Mouse (Mus musculus) inflammation-experienced regulatory T-cells, adult 6 months (primary cell): Measurements from ENCODE around the gene Plin3. TPM values are rescaled to one million over a fixed set of nuclear protein-coding genes. Genes with fewer than 3 reads are reported as not detected.

Experiments
- ATAC-seq: one replicate; pipeline ENCODE4 v1.8.0; 2017
- polyA plus RNA-seq, 3 experiments: library from polyadenylated mRNA; unstranded; fragments of 100-300 nt; shearing (Covaris generic); gene quantifications; one replicate each; pipeline ENCODE4 v1.2.1; 2017

Plin3 gene
- polyA plus RNA-seq: 10 to 100 TPM; 25.6 to 28.7 (median 25.6) TPM

DNA sequence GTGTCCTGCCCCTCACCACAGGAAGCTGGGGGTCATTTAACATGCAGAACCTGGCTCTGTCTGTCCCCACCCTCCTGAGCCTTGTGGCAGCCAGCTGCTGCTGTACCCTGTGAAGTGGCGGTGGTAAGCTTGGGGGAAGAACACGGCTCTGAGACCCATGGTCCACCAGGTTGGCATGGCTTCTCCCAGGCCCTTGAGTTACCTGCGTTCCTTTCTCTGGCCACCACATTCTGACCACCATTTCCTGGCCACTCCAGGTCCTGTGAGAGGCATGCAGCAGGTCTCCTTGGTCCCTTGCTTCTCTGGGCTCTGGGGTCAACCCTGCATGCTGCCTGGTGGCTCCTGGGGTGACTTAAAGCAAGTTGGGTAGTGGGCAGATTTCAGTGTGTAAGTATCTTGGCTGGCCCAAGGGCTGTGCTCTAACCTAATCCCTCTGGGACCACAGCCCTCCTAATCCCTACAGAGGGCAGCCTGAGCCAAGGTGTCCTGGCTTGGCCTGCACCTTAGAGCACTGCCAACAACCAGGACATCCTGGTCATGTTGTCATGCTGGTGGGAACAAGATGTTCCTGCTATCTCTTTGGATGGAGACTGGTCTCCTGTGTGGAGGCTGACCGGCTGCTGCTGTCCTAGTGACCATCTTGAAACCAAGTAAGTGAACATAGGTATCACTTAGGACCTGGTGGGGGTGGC lies at the start of gene Plin3:
Gene Plin3, minus strand, starts transcription at position 343 of the 692 bp plus-strand sequence.
- no peak for ATAC-seq

- ATAC-seq: no peak
These were observed 48.0 kb upstream of the Plin3 start for GRCm38 (mm10) chr17:56340717-56341116.

- ATAC-seq: no peak
These were observed 46.2 kb upstream of the Plin3 start for GRCm38 (mm10) chr17:56338909-56339308.

DNA sequence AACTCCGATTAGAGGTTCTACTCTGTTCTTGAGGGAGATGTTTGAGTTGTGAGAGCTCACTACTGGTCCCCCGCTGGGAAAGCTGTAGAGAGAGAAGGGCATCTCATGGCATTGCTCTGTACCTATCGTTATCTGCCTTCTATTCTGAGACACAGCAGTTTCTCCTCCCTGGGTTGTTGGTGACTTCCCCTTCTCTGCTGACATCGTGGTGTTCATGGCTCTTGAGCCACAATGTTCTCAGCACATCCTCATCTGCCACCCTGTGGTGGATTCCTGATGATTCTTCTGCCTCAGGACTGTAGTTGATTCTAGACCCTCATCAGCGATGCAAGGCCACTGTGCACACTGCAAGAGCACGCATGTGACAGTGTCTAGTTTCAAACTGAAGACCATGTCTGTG lies 45.1 kb upstream of the Plin3 start:
- ATAC-seq: no peak

DNA sequence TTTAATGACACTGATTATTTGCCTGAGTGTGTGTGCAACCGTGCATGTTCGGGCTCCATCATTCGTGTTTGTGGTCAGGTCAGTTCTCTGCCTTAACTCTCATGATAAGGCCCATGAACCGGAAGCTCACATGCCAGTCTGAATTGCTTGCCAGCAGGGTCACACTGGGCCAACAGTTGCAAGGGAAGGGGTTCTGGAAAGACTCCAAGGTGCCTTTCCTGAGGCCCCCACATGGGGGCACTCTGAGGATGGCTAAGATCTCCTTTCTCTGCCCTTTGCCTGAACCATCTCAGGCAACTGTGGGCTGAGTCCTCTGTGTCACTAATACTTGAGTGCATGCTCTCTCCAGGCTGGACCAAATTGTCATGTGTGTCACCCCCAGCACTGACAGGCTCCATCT lies 44.5 kb upstream of the Plin3 start:
- peak; percentile 32 for ATAC-seq

DNA sequence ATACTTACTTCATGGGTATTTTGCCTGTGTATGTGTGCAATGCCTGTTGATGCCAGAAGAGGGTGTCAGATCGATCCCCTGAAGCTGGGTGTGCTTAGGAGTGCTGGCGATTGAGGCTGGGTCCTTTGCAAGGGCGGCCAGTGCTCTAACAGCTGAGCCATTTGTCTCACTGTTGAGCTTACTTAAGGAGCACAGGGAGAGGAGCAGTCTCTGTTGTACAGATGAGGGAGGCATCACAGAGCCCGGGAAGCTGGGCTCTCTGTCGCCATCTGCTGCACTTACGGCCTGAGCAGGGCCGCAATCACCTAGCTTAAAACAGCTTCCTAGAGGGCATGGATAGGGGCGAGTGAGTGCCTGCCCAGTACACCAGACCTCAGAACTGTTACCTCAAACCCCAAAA lies 40.3 kb upstream of the Plin3 start:
- ATAC-seq: no peak

DNA sequence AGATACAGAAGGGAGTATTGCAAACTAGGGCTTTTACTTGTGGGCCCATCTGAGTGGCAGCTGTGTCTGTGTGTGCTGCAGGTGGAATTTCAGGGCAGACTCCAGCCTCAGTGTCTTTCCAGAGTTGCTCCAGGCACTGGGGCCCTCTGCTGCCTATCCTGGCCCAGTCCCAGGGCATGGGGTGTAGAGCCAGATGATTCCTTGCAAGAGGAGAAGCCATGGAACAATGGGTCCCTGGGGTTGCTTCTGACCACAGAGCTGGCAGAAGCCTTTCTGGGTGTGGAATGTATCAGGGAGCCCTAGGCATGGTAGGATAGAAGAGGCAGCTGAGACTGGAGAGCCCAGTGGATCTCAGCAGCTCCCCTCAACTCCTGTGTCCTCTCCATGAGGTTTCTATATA lies 38.6 kb upstream of the Plin3 start:
- no peak for ATAC-seq

GRCm38 (mm10) chr17:56330345-56330744 lies 37.7 kb upstream of the Plin3 start:
- peak; percentile 24 for ATAC-seq

- no peak for ATAC-seq
These were observed 36.6 kb upstream of the Plin3 start for GRCm38 (mm10) chr17:56329267-56329666.

- ATAC-seq: no peak
These were observed 33.8 kb upstream of the Plin3 start for GRCm38 (mm10) chr17:56326153-56327147.

- ATAC-seq: peak; percentile 94
These were observed 32.9 kb upstream of the Plin3 start, which contains the start of gene Kdm4b for GRCm38 (mm10) chr17:56325450-56326152. Gene Kdm4b (plus strand): TSS chr17:56326062.

- ATAC-seq: no peak
These were observed 31.7 kb upstream of the Plin3 start for GRCm38 (mm10) chr17:56324419-56324818.

GRCm38 (mm10) chr17:56309191-56309945 lies 16.7 kb upstream of the Plin3 start:
- ATAC-seq: no peak

- ATAC-seq: no peak
These were observed 15.4 kb upstream of the Plin3 start for GRCm38 (mm10) chr17:56308088-56308487.

- no peak for ATAC-seq
These were observed 13.2 kb upstream of the Plin3 start for GRCm38 (mm10) chr17:56305826-56306225.

DNA sequence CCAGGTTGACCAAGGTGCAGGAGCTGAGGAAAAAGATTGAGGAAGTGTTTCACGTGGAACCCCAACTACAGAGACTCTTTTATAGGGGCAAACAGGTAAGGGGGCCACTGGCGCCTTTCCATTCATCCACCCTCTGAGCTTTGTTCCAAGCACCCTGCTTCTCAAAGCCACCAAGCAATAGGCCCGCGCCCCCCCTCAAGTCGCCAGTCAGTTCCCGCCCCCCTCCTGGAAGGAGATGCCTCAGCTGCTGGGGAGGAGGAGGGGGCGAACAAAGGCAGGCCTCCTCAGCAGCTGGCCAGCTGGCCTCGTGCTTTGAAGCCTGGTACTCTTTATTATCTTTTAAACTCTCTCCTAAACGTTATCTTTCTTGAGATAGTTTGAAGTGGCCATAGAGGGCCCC lies 12.5 kb upstream of the Plin3 start:
- no peak for ATAC-seq

DNA sequence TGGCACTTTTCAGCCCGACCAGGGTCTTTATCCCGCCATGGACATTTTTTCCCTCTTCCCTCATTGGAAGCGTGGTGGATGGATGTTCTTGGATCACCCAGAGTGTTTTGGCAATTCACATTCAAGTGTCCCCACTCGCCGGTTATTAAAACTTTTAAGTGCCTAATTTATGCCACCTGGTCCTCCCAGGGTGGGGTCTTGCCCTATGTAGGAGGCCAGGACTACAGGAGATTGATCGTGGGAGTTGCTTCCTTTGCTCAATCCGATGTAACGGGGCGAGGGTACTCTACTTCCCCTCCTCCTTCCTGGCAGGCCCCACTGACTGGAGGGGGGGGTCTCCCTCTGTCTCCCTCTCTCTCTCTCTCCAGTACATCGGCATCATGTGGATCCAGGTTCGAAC lies 12.0 kb upstream of the Plin3 start:
- no peak for ATAC-seq

GRCm38 (mm10) chr17:56303847-56304586 lies 11.3 kb upstream of the Plin3 start:
- ATAC-seq: peak; percentile 99

DNA sequence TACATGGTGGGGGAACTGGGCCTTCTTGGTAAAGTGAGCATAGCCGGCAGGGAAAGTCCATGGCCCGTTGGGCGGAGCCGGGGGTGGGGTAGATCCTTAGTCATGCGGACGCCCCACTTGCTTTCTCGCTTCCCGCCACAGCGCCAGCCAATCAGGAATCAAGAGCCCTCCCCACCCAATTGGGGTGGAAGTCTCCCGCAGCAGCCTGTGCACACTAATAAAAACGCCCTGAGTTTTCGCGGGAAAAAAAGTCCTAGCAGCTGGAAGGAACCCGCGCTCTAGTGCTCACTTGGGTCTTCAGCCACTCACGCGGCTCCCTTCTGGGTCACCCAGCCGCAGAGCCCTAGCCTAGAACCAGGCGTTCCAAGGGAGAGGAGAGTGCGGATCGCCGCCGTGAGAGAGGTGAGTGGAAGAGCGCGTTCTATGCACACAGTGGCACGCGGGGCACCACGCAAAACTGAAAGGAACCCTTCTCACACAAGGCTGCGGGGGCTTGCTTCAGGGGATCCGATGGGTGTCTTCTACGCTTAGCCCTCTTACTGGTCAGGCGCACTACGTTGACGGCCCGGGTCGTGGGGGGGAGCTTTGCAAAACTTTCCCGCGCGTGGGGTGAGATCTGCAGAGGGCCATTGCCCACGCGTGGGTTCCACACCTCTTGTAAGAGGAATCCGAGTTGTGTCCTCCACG lies 10.6 kb upstream of the Plin3 start, which contains the start of gene Uhrf1:
Gene Uhrf1, plus strand, starts transcription at position 162 of the 687 bp plus-strand sequence.
- peak; percentile 26 for ATAC-seq

DNA sequence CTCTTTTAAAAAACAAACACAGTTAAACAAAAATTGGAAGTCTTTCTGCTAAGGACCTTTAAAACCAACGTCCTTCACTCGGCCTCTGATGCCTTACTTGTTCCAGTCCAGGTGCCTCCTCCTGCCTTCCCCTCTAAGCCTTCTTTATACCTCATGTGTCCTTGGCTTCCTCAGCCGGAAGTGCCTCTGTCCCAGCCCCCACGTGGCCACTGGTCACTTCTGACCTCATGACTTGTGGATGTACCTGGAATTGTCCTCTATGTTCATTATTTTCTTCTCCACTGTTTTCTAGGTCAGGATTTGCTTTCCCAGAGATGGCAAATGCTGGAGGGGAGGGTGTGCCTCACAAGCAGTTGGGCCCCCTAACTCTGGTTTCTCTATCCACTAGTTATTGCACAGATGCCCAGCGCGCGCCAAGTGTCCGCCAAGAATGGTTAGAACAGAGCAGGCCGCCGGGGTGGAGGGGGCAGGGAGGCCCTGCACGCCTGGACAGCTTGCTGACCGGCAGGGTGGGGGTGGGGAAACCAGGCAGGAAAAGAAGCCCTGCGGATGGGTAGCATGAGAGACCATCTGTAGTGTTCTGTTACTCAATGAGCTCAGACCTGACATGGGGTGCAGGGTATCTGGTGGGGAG lies 9.8 kb upstream of the Plin3 start:
- ATAC-seq: no peak
